Mouse (Mus musculus) adrenal gland (tissue): ENCODE measurements around the gene Cyp1a2.

Experiments
- intact Hi-C: fragments of 180-260 bp; cut with DNase I; formaldehyde crosslinking; loops from one replicate; pipeline ENCODE4 v1.15.1; 2025

Gene Cyp1a2

DNA sequence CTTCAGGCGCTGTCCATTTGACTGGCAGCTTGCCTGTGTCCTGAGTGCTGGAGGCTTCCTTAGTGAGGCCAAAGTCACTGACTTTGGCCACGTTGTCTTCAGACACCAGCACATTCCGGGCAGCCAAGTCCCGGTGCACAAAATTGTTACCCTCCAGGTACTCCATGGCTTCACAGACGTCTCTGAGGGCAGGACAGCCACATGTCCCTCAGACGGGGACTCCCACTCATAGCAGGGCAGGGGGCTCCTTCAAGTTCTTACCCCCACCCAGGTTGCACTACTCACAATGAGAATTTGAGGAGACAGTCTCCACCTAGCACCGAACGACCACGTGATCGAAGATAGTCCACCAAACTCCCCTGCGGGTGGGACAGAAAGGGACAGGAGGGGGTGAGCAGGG is 55.6 kb downstream of the Cyp1a2 start:
- intact Hi-C loops: no loop called here

DNA sequence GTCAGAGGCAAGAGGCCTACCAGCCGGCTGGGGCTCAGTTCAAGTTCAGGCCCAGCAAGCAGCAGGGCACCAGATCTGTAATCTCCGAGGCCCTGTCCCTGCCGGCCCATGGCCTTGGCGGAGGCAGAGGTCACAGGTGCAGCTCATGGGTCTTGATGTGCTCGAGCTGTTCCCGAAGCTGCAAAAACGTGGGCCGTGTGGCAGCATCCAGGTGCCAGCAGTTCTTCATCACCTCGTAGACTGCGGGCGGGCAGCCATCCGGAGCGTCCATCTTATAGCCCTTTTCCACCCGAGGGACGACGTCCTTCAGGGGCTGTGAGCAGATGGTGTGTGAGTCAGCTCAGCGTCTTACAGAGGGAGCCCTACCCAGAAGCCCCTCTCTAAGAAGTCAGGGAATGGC is 56.3 kb downstream of the Cyp1a2 start:
- intact Hi-C loops: no loop called here
